Mouse (Mus musculus) adrenal gland, postnatal 14 days (tissue): Measurements from ENCODE around the gene Arhgap18. TPM values are rescaled to one million over a fixed set of nuclear protein-coding genes. Genes with fewer than 3 reads are reported as not detected.
A peak's percentile ranks its signal among the peaks of the same experiment; 100 is the strongest.

Experiments used
- DNase-seq: peaks from one replicate; pipeline ENCODE4 v3.0.0; 2021; ENCODE audit warnings: mixed read lengths
- total RNA-seq: library from RNA; stranded (reverse); gene quantifications from 2 replicates; pipeline ENCODE4 v1.2.3, GENCODE M21; 2021

Gene Arhgap18
- total RNA-seq, 1 experiment from 2014 or later, result 35.8 TPM

DNA sequence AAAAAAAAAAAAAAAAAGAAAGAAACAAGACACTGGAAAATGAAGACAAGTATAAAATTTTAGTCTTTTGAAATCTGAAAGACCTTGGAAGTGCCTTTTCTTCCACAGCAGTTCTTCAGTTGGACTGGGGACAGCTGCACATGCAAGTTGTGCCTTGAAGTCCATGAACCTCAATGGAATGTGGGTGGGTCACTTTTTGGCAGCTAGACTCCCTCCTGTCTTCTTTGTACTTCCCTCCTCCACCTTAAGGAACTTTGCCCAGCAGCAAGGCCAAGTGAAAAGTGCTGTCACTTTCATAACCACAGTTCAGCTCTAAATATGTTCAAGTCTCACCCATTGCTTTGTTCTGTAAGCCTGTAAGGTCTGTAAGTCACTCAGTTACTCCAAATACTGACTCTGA, 23.2 kb downstream of the Arhgap18 start:
- no peak for DNase-seq

DNA sequence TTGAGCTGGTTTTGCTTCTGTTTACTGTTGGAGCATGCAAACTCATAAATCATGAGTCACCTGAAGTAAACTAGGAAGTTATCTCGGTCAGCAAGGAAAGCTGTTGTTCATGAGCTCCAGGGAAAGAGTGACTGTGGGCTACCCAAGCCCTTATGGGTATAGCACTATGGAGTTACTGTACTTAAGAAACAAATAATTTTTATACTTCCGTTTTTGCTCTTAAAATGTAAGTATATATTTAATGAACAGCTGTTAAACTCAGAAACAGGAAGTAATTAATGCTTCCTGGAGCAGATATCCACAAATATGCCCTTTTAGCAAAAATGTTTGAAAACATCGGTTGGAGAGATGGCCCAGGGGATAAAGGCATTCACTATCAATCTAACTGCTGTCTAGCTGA, 27.4 kb downstream of the Arhgap18 start:
- no peak for DNase-seq

DNA sequence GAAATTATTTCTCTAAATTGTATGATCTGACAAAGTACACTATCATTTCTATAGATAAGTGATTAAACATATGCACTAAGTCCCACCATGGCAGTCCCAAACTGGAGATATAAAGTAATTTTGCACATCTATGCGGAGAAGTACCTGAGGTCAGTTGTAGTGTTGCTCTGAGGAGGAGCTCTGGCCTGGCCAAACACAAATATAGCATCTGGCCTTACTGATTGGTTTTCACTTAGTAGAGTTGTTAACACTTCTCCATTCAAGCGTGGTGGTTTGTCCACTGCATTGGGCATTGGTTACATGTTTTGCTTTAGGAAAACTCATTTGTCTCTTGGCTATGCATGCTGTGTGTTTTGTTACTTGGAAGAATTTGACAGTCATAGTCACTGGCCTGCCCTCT, 36.5 kb downstream of the Arhgap18 start:
- DNase-seq, result no peak

DNA sequence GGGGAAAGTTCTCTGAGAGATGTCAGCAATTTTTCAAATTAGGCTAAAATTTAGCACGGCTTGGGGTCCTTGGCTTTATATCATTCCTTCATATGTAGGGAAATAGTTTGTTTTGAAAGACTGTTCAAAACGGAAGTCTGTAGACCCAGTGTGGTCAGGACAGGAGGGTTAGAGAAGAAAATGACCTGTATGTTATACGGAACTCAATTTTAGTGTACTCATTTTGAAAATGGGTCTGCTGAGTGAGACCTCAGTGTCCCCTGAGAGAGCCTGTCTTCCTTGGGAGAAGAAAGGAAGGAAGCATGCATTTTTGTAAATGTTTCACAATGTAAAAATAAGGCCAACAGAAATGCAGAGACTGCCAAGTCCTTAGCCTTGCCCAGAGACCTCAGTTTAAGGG, 38.6 kb downstream of the Arhgap18 start:
- no peak for DNase-seq

- no peak for DNase-seq
These were observed 39.8 kb downstream of the Arhgap18 start for GRCm38 (mm10) chr10:26793013-26793412.

GRCm38 (mm10) chr10:26796432-26797286, 43.4 kb downstream of the Arhgap18 start:
- no peak for DNase-seq

GRCm38 (mm10) chr10:26797287-26797672, 44.1 kb downstream of the Arhgap18 start:
- no peak for DNase-seq

- peak; percentile 20 for DNase-seq
These were observed 45.7 kb downstream of the Arhgap18 start for GRCm38 (mm10) chr10:26798752-26799411.

GRCm38 (mm10) chr10:26799562-26800051, 46.4 kb downstream of the Arhgap18 start:
- peak; percentile 78 for DNase-seq

- DNase-seq, result no peak
These were observed 51.2 kb downstream of the Arhgap18 start for GRCm38 (mm10) chr10:26804351-26804983.

GRCm38 (mm10) chr10:26805007-26805406, 51.8 kb downstream of the Arhgap18 start:
- DNase-seq, result no peak

DNA sequence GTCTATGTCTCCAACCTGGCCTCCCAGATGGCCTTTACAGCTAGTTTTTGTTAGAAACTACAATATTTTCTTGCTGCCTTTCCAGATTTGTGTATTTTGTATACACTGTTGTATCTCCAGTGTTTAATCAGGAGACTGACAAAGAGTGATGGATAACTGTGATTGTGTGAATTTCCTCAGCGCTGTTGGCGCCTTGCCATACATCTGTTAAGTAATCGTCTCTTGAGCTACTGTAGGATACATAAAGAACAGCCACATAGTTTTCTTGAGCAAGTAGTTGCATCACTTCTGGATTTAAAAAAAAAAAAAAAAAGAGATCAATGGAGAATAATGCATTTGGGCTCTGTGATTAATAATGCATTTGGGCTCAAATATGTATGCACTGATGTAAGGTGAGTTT, 52.9 kb downstream of the Arhgap18 start:
- DNase-seq, result no peak

GRCm38 (mm10) chr10:26810059-26810458, 56.8 kb downstream of the Arhgap18 start:
- DNase-seq, result no peak

GRCm38 (mm10) chr10:26810810-26811209, 57.6 kb downstream of the Arhgap18 start:
- no peak for DNase-seq

- no peak for DNase-seq
These were observed 58.1 kb downstream of the Arhgap18 start for GRCm38 (mm10) chr10:26811342-26811741.

DNA sequence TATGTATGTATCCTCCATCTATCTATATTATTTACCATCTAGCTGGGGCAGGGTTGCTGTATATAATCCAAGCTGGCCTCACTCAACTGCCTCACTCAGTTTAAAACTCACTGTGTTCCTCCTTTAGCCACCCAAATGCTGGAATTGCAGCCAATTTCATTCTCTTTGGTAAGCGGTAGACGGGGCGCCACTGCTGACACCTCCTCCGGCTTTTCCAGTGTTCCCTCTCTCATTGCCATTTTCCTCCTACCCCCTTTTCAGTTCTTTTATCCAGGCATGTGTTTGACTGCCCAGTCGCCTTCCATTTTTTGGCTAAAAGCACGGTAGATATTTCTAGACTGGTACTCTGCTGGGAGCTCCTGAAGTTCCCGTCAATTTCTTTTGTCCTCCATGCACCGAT, 62.4 kb downstream of the Arhgap18 start:
- DNase-seq, result no peak

- no peak for DNase-seq
These were observed 67.1 kb downstream of the Arhgap18 start for GRCm38 (mm10) chr10:26820326-26820725.

DNA sequence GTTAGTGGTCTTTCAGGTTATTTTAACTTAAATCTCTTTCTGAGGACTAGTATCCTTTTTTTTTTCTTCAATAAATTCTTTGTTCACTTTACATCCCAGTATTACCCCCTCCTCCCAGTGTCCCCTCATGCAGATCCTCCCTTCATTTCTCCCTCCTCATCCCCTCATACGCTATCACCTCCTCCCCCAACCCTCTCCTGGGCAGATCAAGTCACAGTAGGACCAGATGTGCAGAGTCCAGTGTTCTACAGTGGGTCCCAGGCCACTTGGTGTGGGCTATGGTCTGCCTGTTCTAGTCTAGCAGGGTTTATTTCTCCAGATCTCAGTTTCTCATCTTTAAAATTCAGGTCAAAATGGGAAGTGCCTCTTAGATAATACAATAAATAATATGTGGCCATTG, 67.7 kb downstream of the Arhgap18 start:
- no peak for DNase-seq

- no peak for DNase-seq
These were observed 70.8 kb downstream of the Arhgap18 start for GRCm38 (mm10) chr10:26823997-26824396.

DNA sequence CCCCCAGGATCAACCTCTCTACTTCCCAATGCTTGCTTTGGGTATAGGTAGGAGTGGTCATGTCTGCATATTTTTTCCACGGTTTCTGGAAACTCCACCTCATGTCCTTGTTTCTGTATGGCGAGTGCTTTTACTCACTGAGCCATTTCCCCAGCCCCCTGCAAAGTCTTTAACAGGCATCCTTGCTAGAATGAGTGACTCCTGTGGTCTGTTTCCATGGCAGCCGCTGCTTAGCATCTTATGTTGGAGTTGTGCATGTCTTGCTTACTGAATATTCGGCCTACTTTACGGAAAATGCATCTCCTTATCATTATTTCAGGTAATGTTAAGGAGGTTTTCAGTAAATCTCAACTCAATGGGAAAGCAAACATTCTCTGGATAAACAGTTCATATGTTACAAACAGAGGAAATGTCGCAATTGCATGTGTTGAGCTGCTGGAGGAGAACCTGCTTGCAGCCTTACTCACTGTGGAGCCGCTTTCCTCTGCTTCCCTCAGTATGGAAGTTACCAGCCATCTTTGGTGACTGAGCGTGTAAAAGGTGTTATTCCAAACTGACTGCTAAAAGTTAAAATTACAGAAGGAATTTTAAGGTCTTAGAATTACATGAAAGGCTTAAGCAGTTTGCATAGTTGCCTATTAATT, 72.1 kb downstream of the Arhgap18 start:
- no peak for DNase-seq

DNA sequence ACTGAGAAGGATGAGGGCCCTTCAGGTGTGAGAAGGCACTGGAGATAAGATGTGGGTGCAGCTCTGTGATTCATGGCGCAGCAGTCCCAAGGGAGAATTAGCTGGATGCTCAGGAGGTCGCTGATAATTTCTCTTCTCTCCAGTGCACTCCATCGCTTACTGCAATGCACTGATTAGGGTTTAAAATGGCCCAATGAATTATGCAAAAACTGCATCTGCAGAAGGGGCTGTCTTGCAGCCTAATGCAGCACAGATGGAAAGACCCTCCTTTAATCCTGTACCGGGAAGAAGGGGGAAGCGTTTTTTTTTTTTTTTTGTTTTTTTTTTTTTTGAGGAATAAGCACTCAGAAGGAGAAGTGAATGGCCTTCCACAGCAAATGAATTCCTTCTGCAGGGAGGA, 74.1 kb downstream of the Arhgap18 start:
- DNase-seq, result no peak

DNA sequence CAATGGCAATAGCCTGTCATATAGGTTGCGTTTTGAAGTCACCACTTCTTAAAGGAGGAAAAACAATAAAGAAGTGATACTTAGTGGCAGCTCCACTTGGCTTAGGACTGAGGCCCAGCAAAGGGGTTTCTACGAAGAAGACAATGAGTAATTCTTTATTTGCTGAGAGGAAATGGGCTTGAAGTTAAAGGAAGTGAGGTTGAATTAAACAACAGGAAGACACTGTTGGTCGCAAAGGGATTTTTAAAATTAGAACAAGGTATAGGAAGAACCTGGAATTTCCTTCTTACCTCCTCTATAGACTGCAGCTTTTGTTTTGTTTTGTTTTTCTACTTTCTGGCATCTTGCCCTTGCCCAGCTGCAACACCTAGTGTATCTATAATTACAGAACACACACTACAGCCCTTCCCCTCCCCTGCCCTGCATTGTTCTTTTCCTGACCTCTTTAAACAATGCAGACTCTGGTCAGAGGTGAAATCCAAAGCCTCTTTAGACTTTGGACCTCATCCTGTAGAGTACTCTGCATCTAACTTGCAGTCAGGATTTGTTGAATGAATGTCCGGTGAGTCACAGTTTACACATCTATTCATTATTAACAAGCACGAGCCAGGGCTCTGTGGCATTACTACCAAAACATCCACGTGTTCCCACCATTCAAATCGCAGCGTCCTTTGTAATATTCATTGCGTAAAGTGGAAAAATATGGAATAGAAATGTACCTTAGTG, 75.4 kb downstream of the Arhgap18 start:
- peak; percentile 36 for DNase-seq
